ENCODE assay signal across 12 mouse cellular contexts in the genomic region with DNA sequence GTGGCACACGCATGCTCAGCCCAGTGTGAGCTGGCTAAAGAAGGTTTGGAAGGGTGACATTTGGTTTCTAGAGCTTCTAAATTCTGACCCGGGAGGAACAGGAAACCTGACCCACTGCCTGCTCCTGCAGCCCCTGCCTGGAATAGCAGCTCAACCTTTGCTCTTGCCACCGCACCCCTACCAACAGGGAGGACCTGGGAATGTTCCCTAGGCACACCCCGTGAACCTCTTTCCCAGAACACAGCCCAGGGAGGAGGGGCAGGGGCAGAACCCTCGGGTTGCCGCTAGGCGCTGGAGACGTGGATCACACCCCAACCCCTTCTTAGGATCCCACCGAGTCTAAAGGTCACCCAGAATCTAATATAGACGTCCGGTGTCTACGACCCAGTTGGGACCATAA. TPM values are rescaled to one million over a fixed set of nuclear protein-coding genes. Genes with fewer than 3 reads are reported as not detected.
A peak's percentile ranks its signal among the peaks of the same experiment; 100 is the strongest.
DNase-seq lines count a peak whose midpoint lies in the region; ATAC-seq and TF ChIP-seq lines count a peak whose summit lies in the region.
"Had no signal": no experiment of that assay in that cellular context is flagged by ENCODE, and none has a peak within 500 bp of the region (broad histone marks: within the 10 kb centered on the region; RNA-seq: fewer than 3 reads in every experiment).

No protein-coding gene starts in this region.

- no peaks in the 10 kb centered on the region for H3K36me3 ChIP-seq in kidney, adult 2 months (ENCODE audit: control insufficient read depth, insufficient read depth, low read length)
- peaks cover 14% of the 10 kb centered on the region for H3K36me3 ChIP-seq in ES-Bruce4 (ENCODE audit: control insufficient read depth, insufficient read depth, low read length, poor library complexity, severe bottlenecking)
- H3K36me3 ChIP-seq in intestine, postnatal 0 days (ENCODE audit: control insufficient read depth, insufficient read depth), result peaks cover 29% of the 10 kb centered on the region
- H3K36me3 ChIP-seq in hindbrain, postnatal 0 days (ENCODE audit: insufficient read depth, low read length), result peaks cover 40% of the 10 kb centered on the region; the same call in 1 of the 2 replicates

- H3K9ac ChIP-seq in ES-Bruce4 (ENCODE audit: low read depth, poor library complexity, severe bottlenecking), result no peak overlapping the region
- no peak overlapping the region for H3K9ac ChIP-seq in intestine, postnatal 0 days (ENCODE audit: low read depth, low read length)
- H3K9ac ChIP-seq in hindbrain, postnatal 0 days (replicated peaks; ENCODE audit: low read length), result no peak overlapping the region
- H3K9ac ChIP-seq: midbrain, embryonic 12.5 days had no signal

- H3K4me1 ChIP-seq in kidney, adult 2 months (ENCODE audit: control insufficient read depth, insufficient read depth, low read length), result 0 out of 2 replicates have a peak, but pooled peaks cover 4% of the 10 kb centered on the region
- peaks cover 11% of the 10 kb centered on the region for H3K4me1 ChIP-seq in ES-Bruce4 (ENCODE audit: control insufficient read depth, insufficient read depth, low read length)
- peaks cover 32% of the 10 kb centered on the region for H3K4me1 ChIP-seq in intestine, postnatal 0 days (replicated peaks; ENCODE audit: control insufficient read depth, insufficient read depth, low read length)
- H3K4me1 ChIP-seq in hindbrain, postnatal 0 days (ENCODE audit: insufficient read depth, low read length), result no peaks in the 10 kb centered on the region

- H3K4me2 ChIP-seq in intestine, postnatal 0 days (replicated peaks; ENCODE audit: low read depth), result peak overlapping the region; percentile 17; the same call in 1 of the 2 replicates
- H3K4me2 ChIP-seq in hindbrain, postnatal 0 days (ENCODE audit: low read depth, low read length), result no peak overlapping the region
- H3K4me2 ChIP-seq: midbrain, embryonic 12.5 days had no signal

- TF ChIP-seq CTCF in kidney, adult 2 months (conservative IDR thresholded peaks at IDR 0.05; ENCODE audit: insufficient read depth, insufficient read length, low read depth, low read length), result no peak
- TF ChIP-seq CTCF in ES-Bruce4 (IDR thresholded peaks at IDR 0.05; ENCODE audit: low read depth, low read length), result no peak
- TF ChIP-seq CTCF in intestine, postnatal 0 days (IDR thresholded peaks at IDR 0.05; ENCODE audit: low read depth), result peak; percentile 48
- no peak for TF ChIP-seq CTCF in hindbrain, postnatal 0 days (IDR thresholded peaks at IDR 0.05; ENCODE audit: low read depth)

- DNase-seq in kidney, adult 2 months, result no peak
- DNase-seq in kidney, postnatal 14 days, result no peak
- DNase-seq in gastrocnemius, postnatal 10 days, result peak; percentile 48
- no peak for DNase-seq in left cerebral cortex, adult 8-10 months (ENCODE audit: low spot score in 2 of 2)
- DNase-seq in hindbrain, postnatal 0 days (ENCODE audit: low spot score), result no peak
- DNase-seq: adrenal gland, adult 2 months; cerebellum, adult 2 months; thymus, adult 18-20 months had no signal

- no peaks in the 10 kb centered on the region for H3K27me3 ChIP-seq in kidney, adult 2 months (replicated peaks; ENCODE audit: control insufficient read depth, insufficient read depth, low read length)
- no peaks in the 10 kb centered on the region for H3K27me3 ChIP-seq in ES-Bruce4 (ENCODE audit: control insufficient read depth, insufficient read depth, low read length, poor library complexity, severe bottlenecking)
- no peaks in the 10 kb centered on the region for H3K27me3 ChIP-seq in intestine, postnatal 0 days (replicated peaks; ENCODE audit: control insufficient read depth, insufficient read depth, low read length)
- H3K27me3 ChIP-seq in hindbrain, postnatal 0 days (ENCODE audit: insufficient read depth, low read length), result no peaks in the 10 kb centered on the region
- H3K27me3 ChIP-seq: midbrain, embryonic 12.5 days had no signal

- peak; percentile 77 for ATAC-seq in intestine, postnatal 0 days
- ATAC-seq in hindbrain, postnatal 0 days, result no peak

- no peak for TF ChIP-seq POLR2A in kidney, adult 2 months (IDR thresholded peaks at IDR 0.05; ENCODE audit: low read depth, low read length)
- no peak for TF ChIP-seq POLR2A in ES-Bruce4 (IDR thresholded peaks at IDR 0.05; ENCODE audit: insufficient read depth, low read length)

- H3K4me3 ChIP-seq in kidney, adult 2 months (ENCODE audit: insufficient read depth, low read depth, low read length), result peak overlapping the region; percentile 5
- no peak overlapping the region for H3K4me3 ChIP-seq in ES-Bruce4 (ENCODE audit: low read depth, low read length)
- H3K4me3 ChIP-seq in intestine, postnatal 0 days (ENCODE audit: low read depth, low read length), result no peak overlapping the region
- H3K4me3 ChIP-seq in hindbrain, postnatal 0 days (ENCODE audit: low read length), result no peak overlapping the region
- H3K4me3 ChIP-seq: midbrain, embryonic 12.5 days had no signal

- no peaks in the 10 kb centered on the region for H3K9me3 ChIP-seq in ES-Bruce4 (replicated peaks; ENCODE audit: control insufficient read depth, insufficient read depth, low read length, poor library complexity, severe bottlenecking)
- no peaks in the 10 kb centered on the region for H3K9me3 ChIP-seq in intestine, postnatal 0 days (ENCODE audit: control insufficient read depth)
- H3K9me3 ChIP-seq in hindbrain, postnatal 0 days (ENCODE audit: low read length), result no peaks in the 10 kb centered on the region
- H3K9me3 ChIP-seq: midbrain, embryonic 12.5 days had no signal

- peak overlapping the region; percentile 54 for H3K27ac ChIP-seq in kidney, adult 2 months (ENCODE audit: insufficient read depth, low read depth, low read length)
- H3K27ac ChIP-seq in ES-Bruce4 (ENCODE audit: insufficient read depth, low read length), result no peak overlapping the region
- peak overlapping the region; percentile 70 for H3K27ac ChIP-seq in intestine, postnatal 0 days (ENCODE audit: low read depth, low read length)
- no peak overlapping the region for H3K27ac ChIP-seq in hindbrain, postnatal 0 days
- H3K27ac ChIP-seq: midbrain, embryonic 12.5 days had no signal

- peak; percentile 40; the same call in 1 of the 2 replicates for TF ChIP-seq EP300 in ES-Bruce4 (IDR thresholded peaks at IDR 0.05; ENCODE audit: insufficient read depth, low read depth, low read length)

- 38% methylated on average over 12 of the region's 12 CpGs for WGBS in kidney, adult 2 months
- WGBS in intestine, postnatal 0 days, result 33% methylated on average over 12 of the region's 12 CpGs
- WGBS in hindbrain, postnatal 0 days, result 67% methylated on average over 12 of the region's 12 CpGs

RNA-seq across cellular contexts. Expression of gene Pgam2, which starts 1.5 kb away (rescaled TPM):
- polyA plus RNA-seq in kidney, adult 2 months (2012; rRNA removed), result 113 and 157 TPM in 2 replicates
- 1.6 and 2.2 TPM in 2 replicates for polyA plus RNA-seq in ES-Bruce4 (2011; ENCODE audit: insufficient read depth, insufficient read length, low read depth, missing spikeins)
- 1,000 to 10,000 TPM; 2,411 to 2,775 TPM for total RNA-seq in gastrocnemius, postnatal 10 days (2021)
- polyA plus RNA-seq in intestine, postnatal 0 days (2015; fragmentation: Nextera tagmentation; extraction: Ambion mirVana), result 9.9 and 10.1 TPM in 2 replicates
- 10 to 100 TPM in 3 of 4 experiments, 1 to 10 TPM in 1; 8.3 to 11.8 (median 10.7) TPM for total RNA-seq in left cerebral cortex, adult 8-10 months (2022)
- 1.4 and 2.0 TPM in 2 replicates for total RNA-seq in hindbrain, postnatal 0 days (2014; rRNA removed)
- polyA plus RNA-seq in hindbrain, postnatal 0 days (2015; fragmentation: Nextera tagmentation; extraction: Ambion mirVana), result 2.8 and 3.4 TPM in 2 replicates
- total RNA-seq: adrenal gland, adult 2 months had no signal
- polyA plus RNA-seq: adrenal gland, adult 2 months; liver, adult 2 months had no signal

RNA-seq across cellular contexts. Expression of gene Dbnl, which starts 13.7 kb away (rescaled TPM):
- polyA plus RNA-seq in kidney, adult 2 months (2012; rRNA removed), result 49.6 and 52.5 TPM in 2 replicates
- polyA plus RNA-seq in ES-Bruce4 (2011; ENCODE audit: insufficient read depth, insufficient read length, low read depth, missing spikeins), result 27.4 and 33.4 TPM in 2 replicates
- 10 to 100 TPM; 23.6 to 27.1 TPM for total RNA-seq in gastrocnemius, postnatal 10 days (2021)
- polyA plus RNA-seq in intestine, postnatal 0 days (2015; fragmentation: Nextera tagmentation; extraction: Ambion mirVana), result 93.0 and 99.7 TPM in 2 replicates
- total RNA-seq in left cerebral cortex, adult 8-10 months (2022), result 10 to 100 TPM; 59.1 to 73.2 (median 66.7) TPM
- 74.3 and 81.7 TPM in 2 replicates for total RNA-seq in hindbrain, postnatal 0 days (2014; rRNA removed)
- 122 and 123 TPM in 2 replicates for polyA plus RNA-seq in hindbrain, postnatal 0 days (2015; fragmentation: Nextera tagmentation; extraction: Ambion mirVana)

RNA-seq across cellular contexts. Expression of gene Polm, which starts 35.8 kb away (rescaled TPM):
- polyA plus RNA-seq in kidney, adult 2 months (2012; rRNA removed), result 14.7 and 19.5 TPM in 2 replicates
- polyA plus RNA-seq in ES-Bruce4 (2011; ENCODE audit: insufficient read depth, insufficient read length, low read depth, missing spikeins), result 9.3 and 9.9 TPM in 2 replicates
- total RNA-seq in gastrocnemius, postnatal 10 days (2021), result 1 to 10 TPM; 4.3 to 8.7 TPM
- 9.0 and 9.2 TPM in 2 replicates for polyA plus RNA-seq in intestine, postnatal 0 days (2015; fragmentation: Nextera tagmentation; extraction: Ambion mirVana)
- 10 to 100 TPM in 3 of 4 experiments, 1 to 10 TPM in 1; 9.8 to 14.5 (median 13.4) TPM for total RNA-seq in left cerebral cortex, adult 8-10 months (2022)
- 4.9 and 14.7 TPM in 2 replicates for total RNA-seq in hindbrain, postnatal 0 days (2014; rRNA removed)
- 6.2 and 7.2 TPM in 2 replicates for polyA plus RNA-seq in hindbrain, postnatal 0 days (2015; fragmentation: Nextera tagmentation; extraction: Ambion mirVana)

RNA-seq across cellular contexts. Expression of gene Urgcp, which starts 39.8 kb away (rescaled TPM):
- 31.5 and 32.2 TPM in 2 replicates for polyA plus RNA-seq in kidney, adult 2 months (2012; rRNA removed)
- 10.6 and 11.7 TPM in 2 replicates for polyA plus RNA-seq in ES-Bruce4 (2011; ENCODE audit: insufficient read depth, insufficient read length, low read depth, missing spikeins)
- 10 to 100 TPM; 29.1 to 42.0 TPM for total RNA-seq in gastrocnemius, postnatal 10 days (2021)
- polyA plus RNA-seq in intestine, postnatal 0 days (2015; fragmentation: Nextera tagmentation; extraction: Ambion mirVana), result 15.4 and 19.0 TPM in 2 replicates
- 10 to 100 TPM; 71.7 to 74.7 (median 73.3) TPM for total RNA-seq in left cerebral cortex, adult 8-10 months (2022)
- total RNA-seq in hindbrain, postnatal 0 days (2014; rRNA removed), result 58.4 and 61.5 TPM in 2 replicates
- polyA plus RNA-seq in hindbrain, postnatal 0 days (2015; fragmentation: Nextera tagmentation; extraction: Ambion mirVana), result 30.7 and 32.8 TPM in 2 replicates

RNA-seq across cellular contexts. Expression of gene Aebp1, which starts 59.7 kb away (rescaled TPM):
- 91.4 and 96.7 TPM in 2 replicates for polyA plus RNA-seq in kidney, adult 2 months (2012; rRNA removed)
- 4.9 and 5.5 TPM in 2 replicates for polyA plus RNA-seq in ES-Bruce4 (2011; ENCODE audit: insufficient read depth, insufficient read length, low read depth, missing spikeins)
- 10 to 100 TPM; 46.5 to 59.8 TPM for total RNA-seq in gastrocnemius, postnatal 10 days (2021)
- 15.0 and 15.8 TPM in 2 replicates for polyA plus RNA-seq in intestine, postnatal 0 days (2015; fragmentation: Nextera tagmentation; extraction: Ambion mirVana)
- total RNA-seq in left cerebral cortex, adult 8-10 months (2022), result 10 to 100 TPM; 22.3 to 25.7 (median 24.6) TPM
- total RNA-seq in hindbrain, postnatal 0 days (2014; rRNA removed), result 21.2 and 24.9 TPM in 2 replicates
- polyA plus RNA-seq in hindbrain, postnatal 0 days (2015; fragmentation: Nextera tagmentation; extraction: Ambion mirVana), result 30.6 and 33.3 TPM in 2 replicates

Comparison
In these comparisons a context has a peak if more than half of its experiments do, and no peak if none do; other contexts are left out.
1. H3K27ac ChIP-seq: peak in kidney, adult 2 months (single experiment) and intestine, postnatal 0 days (single experiment); none in ES-Bruce4 (single experiment) and hindbrain, postnatal 0 days (single experiment).
2. RNA of gene Pgam2, which starts 1.5 kb away (polyA plus RNA-seq): 113 to 157 TPM in kidney, adult 2 months; 9.9 to 10.1 TPM in intestine, postnatal 0 days, 2.8 to 3.4 TPM in hindbrain, postnatal 0 days and 1.6 to 2.2 TPM in ES-Bruce4; every median in the first group is over 10 times any median in the second.